Mouse (Mus musculus) kidney, postnatal 10 days (tissue): ENCODE measurements around the gene Rlbp1.
A peak's percentile ranks its signal among the peaks of the same experiment; 100 is the strongest.

Experiments
- DNase-seq: peaks from one replicate; pipeline ENCODE4 v3.0.0; 2021; ENCODE audit warnings: mixed read lengths

The Rlbp1 gene

DNA sequence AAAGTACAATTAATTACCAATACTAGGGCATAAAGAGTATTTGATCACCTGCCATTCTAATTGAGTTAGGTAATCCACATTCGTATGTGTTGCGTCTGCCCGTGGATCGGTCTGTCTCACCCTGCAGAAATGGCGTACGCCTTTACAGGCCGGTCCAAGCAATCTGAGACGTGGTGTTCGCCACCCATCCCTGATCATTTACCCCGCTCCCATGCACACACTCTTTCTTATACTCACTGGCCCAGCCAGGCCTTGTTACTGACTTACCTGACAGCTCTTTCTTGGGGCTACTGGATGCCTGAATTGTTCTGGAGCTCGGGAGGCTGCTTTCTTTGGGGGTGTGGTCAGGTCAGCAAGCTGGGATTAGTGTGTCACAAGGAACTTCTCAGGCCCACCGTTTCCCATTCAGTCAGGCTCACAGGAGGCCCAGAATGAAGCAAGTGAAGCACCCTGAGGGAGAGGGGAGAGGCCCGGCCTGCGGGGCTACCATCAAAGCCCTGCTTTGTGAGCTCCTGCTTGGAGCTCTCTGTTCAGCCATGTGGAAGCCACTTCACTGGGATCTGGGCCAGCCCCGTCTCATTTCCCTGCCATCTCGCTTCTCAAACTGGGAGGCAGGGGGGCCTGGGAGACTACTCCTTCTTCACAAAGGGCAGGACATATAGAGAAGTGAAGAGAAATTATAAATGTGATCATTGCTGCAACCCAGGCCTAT, at the start of gene Rlbp1:
Rlbp1 (minus strand) TSS at position 627 of the 712 bp plus-strand sequence.
- no peak for DNase-seq

DNA sequence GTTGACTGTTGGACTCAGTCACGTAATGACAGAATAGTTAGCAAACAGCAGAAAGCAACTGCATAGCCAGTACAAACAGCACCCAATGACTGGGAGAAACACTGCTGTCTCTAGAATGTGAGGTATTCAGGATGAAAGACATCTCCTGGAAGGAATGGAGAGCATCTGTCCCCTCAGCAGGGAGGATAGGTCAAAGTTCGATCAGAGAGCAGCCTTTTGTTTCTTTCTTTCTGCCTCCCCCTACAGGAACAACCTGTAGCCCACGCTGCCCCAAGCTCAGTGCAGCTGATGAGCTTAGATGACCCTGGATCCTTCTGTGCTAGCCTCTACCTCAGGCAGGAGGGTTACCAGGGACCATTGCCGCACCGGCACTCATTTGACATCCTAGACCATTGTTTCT, 41.4 kb upstream of the Rlbp1 start:
- no peak for DNase-seq

DNA sequence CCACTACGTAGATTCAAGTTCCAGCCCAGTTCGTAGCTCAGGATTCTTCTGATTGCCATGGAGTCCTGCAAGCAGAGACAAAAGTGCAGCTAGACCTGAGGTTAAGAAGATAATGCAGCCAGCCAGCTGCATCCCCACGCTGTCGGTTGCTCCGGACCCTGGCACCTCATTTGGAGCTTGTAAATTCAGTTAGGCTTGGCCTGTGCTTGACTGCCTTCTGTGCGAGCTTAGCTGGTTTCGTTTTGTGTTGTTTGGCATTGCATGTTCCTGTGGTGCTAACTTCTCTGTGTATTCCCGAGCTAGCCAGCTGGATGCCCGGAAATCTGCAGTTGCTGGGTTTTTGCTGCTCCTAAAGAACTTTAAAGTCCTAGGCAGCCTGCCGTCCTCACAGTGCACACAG, 39.0 kb upstream of the Rlbp1 start:
- DNase-seq = no peak

DNA sequence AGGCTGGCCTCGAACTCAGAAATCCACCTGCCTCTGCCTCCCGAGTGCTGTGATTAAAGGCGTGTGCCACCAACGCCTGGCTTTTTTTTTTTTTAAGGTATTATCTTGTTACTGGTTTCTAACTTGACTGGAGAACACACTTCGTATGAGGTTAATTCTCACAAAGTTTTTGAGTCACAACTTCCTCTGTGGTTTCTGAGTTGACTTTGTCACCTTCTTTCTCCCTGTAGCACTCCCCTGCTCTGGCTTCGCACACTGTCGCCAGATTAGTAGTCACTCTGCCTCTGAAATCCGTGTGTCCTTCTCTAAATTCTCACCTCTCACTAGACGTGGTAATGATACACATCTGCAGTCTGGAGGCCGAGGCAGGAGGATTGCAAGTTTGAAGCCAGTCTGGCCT, 36.0 kb upstream of the Rlbp1 start:
- no peak for DNase-seq

DNA sequence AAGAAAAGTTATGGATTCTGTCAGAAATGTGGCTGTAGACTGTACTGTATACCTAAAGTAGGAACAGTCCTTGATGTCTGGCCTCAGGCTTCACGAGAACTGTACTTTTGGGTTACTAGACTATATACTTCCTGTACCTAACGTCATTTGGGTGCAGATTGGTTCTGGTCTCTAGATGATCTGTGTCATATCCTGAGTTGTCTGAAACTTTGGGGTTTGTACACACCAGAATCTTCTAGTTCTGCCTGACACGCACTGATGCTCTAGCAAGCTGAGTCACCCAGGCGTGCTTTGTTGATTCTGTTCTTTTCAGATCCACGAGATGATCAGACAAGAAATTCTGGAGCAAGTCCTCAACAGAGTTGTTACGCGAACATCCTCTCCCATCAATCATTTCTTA, 33.1 kb upstream of the Rlbp1 start:
- no peak for DNase-seq

DNA sequence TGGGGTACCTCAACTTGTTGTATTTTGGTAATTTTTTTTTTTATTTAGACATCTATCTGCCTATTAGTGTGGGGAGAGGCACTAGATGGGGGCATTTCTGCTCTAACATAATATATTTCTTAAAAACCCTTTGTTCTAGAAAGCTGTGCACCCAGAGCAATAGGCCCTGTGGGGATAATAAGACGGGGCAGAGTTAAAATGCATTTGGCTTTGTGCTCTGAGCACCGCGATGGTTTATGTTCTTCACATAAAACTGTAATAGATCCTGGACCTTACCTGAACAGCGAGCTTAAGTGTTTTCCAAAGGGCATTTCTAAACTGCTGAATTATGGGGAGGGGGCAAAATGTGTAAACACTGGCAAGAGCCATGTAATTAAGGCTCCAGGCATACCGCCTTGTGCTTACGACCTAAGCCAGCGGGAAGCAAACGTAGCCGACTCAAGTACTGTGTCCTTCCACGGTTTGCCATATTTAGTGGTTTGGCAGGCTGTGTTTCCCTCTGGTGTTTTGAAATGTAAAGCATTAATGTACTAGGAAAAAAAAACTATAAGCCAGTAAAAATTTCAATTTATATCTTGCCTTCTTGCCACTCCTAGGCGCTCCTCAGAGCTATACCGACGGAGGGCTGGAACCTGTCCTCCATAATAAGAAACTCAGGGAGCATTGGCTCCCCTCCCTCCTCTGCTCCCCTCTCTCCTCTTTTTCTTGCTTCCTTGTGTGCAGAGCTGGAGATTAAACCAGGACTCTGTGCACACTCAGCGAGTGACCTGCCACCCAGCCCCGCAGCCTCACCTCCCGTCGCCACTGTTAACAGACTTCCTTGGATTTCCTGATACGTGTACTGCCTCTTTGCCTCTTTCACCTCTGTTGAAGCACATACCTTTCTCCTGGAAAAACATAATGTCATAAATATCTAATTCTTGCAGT, 27.9 kb upstream of the Rlbp1 start:
- no peak for DNase-seq

DNA sequence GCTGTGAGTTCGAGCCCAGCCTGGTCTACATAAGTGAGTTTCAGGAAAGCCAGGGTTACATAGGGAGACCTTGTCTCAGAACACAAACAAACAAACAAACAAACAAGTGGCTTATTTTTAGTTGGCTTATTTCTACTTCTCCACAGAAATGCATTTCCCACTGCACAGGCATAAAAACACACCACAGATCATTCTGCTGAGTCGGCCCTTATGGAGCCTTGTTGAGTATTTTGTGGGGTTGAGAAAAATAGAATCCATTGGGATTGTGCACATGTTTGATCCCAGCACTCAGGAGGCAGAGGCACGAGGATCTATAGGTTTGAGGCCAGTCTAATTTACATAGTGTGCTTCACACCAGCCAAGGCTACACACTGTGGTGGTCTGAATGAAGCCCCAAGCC, 13.4 kb upstream of the Rlbp1 start:
- DNase-seq = no peak

DNA sequence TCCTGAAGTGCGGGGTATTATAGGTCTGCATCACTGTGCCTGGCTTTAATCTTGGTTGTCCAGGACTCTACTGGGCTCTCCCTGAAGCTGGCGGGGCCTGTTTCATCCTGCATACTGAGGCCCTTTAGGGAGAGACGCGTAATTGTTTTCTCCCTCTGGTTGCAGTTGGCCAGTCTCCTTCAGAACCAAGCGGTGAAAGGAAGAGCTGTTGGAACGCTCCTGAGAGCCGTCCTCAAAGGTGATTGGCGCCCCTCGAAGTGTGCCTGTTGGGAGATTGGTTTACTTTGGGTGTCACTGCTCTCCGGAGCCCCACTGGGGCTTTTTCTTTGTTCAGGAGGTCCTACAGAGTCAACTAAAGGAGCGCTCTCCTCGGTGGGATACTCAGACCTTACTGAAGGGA, 12.1 kb upstream of the Rlbp1 start:
- no peak for DNase-seq

DNA sequence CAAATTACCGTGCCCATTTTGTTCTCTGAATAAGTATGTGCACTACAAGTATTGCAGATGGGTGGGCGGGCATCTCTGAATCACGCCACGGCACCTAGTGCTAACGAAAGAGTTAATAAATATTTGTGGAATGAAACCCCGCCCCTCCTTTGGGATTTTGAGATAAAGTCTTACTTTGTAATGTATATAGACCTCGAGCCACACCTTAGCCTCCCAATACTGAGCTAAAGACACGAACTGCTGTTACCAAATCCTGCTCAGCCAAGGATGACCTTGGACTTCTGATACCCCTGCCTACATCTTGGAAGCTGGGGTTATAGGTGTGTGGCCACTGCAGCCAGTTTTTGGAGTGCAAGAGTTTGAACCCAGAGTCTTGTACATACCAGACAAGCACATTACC, 11.6 kb upstream of the Rlbp1 start:
- DNase-seq = no peak

DNA sequence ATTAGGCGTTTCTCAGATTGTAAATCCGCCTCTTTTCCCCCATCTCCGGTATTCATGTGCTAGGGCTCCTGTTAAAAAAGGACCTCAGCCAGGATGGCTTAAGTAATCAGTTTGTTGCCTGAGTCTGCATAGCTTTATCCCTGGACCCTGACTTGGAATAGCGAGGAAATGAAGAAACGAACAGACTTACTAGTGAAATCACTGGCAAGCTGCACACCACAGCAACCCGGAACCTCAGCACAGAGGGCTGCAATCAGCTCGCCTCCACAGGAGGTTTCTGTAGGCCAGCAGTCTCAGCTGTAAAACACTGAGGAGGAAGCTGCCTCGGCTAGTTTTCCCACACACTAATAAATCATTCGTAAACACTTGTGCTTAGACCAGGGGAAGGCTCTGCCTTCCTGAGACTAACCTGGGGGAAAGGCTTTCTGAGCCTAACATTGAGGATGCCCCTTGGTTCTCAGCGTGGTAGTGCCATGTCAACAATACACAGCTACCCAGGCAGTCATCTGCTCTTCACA, 10.7 kb upstream of the Rlbp1 start:
- no peak for DNase-seq

DNA sequence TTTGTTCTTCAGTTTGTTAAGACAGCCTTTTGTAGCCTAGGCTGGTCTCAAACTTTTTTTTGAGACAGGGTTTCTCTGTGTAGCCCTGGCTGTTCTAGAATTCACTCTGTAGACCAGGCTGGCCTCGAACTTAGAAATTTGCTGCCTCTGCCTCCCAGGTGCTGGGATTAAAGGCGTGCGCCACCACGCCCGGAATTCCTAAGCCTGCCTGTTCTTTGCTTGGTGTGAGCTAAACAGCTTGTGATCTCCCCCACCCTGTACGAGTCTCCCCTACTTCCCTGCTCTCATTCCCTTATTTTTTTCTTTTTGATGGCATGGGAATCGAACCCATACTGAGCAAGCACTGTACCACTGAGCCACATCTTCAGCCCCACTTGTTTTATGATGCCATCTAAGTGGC, 8.3 kb upstream of the Rlbp1 start:
- no peak for DNase-seq

DNA sequence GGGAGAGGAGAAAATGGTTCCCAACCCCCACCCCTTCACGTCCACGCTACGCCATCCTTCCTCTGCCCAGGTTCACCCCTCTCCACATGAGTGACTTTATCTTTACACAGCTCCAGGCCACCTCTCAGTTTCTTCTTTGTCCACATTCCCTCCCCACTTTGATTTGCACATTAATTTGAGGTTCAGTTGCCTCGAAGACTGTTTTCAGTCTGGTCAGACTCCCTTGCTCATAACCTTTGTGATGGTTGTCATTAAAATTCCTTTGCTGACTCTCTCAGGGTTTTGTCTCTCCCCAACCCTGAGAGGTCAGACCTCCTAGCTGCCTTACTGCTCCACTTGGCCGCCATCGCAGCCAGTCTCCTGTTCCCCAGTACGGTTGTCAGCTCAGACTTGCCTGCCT, 7.8 kb upstream of the Rlbp1 start:
- no peak for DNase-seq

DNA sequence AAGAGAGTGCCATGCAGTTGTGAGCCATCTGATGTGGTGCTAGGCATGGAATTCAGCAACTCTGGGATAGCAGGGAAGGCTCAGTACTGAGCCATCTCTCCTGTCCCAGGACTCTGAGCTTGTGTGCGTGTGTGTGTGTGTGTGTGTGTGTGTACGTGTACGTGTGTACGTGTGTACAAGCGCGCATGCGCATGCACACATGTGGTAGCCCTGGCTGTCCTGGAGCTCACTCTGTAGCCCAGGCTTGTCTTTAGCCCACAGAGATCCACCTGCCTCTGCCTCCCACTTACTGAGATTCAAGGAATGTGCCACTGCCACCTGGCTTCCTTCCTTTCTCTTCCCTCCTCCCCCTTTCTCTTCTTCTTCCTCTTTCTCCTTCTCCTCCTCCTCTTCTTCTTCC, 7.1 kb upstream of the Rlbp1 start:
- no peak for DNase-seq

DNA sequence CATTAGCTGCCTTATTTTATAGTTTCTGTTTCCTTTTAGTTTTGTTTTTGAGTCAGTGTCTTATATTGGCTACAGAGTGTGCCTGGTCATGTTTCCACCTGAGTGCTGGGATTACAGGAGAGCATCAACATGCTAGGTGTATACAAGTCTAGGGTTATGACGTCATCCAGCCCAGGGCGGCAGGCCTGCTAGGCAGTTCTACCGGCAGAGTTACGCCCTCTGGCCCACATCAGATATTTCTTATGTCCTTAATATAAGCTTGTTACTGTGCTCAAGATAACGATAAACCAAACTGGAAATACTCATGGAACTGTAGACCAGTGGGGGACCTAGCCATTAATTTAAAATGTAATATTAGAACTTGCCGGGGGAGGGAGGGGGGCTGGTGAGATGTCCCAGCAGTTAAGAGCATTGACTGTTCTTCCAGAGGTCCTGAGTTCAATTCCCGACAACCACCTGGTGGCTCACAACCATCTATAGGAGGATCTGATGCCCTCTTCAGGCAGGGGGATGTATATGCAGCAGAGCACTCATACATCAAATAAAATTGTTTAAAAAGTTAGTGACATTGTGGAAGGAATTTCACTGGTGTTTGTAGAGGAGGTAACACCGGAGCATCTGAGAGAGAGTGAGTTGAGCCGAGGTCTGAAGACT, 6.1 kb upstream of the Rlbp1 start:
- DNase-seq = no peak

DNA sequence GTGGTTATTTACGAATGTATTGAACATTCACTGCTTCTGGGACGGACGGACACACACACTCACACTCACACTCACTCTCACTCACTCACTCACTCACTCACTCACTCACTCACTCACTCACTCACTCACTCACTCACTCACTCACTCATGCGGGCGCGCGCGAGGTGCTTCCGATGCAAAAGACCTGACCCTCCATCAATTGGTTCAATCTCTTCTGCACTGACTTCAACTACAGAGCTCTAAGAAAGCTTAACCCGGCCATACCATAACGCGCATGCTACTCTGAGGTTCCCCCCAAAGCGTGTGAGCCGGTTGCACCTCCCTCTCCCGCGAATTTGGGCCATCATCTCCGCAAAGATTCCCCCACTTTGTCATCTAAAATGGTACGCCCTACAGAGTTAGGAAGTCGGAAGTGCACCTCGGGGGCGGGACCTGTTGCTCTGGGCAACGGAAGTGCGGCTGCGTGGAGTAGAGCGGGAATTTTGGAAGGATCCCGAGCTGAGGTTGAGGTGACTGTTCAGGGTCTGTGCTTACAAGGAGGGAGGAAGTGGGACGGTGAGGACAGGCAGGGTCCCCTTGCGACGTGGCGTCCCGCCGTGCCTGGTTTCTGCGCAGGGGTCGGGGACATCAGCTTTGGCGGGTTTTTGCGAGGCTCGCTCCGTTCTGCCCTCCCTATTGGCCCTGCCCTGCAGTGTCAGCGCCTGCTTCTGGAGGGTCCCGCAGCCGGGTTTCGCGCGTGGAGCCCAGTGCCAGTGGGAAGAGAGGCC, 5.2 kb upstream of the Rlbp1 start, which contains the start of gene Fanci:
Fanci (plus strand) TSS at position 47 of the 767 bp plus-strand sequence.
- DNase-seq = peak; percentile 98

DNA sequence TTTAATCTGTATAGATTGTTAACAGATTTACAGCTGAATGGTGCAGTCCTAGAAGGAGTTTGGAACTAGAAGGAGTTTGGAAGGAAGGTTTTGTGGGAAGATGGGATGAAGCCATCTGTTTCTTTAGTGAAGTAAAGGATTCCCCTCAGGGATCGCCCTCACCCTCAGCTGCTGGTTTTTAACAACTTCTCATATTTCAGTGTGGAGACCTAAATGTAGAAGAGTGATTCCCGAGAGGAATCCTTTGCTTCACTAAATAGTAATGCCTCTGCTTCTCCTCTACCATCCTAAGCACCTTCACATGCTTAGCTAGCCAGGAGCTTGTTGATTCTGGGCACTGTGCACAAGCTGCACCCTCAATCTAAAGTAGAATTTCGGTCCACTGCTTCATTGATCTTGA, 4.6 kb upstream of the Rlbp1 start:
- no peak for DNase-seq

DNA sequence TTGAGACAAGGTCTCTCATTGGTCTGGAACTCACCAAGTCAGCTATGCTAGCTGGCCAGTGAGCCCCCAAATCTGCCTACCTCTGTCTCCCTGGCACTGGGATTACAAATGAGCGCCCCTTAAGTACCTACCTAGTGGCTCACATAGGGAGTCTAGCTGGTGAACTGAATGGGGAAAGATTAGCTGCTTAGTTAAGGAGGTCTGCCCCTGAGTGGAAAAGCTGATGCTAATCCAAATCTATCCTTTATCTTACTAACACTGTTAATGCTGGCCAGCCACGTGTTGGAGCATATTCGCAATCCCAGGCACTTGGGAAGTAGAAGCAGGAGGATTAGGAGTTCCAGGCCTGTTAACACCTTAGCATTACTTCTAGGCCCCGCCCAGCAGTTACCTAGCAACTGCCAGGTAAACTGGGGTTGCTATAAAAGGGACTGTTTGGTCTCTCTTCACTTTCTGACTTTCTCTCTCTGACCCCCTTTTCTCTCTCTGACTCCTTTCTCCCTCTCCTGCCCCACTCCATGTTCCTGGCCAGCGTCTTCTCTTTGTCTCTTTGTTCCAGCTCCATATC, 3.4 kb upstream of the Rlbp1 start:
- DNase-seq = no peak

DNA sequence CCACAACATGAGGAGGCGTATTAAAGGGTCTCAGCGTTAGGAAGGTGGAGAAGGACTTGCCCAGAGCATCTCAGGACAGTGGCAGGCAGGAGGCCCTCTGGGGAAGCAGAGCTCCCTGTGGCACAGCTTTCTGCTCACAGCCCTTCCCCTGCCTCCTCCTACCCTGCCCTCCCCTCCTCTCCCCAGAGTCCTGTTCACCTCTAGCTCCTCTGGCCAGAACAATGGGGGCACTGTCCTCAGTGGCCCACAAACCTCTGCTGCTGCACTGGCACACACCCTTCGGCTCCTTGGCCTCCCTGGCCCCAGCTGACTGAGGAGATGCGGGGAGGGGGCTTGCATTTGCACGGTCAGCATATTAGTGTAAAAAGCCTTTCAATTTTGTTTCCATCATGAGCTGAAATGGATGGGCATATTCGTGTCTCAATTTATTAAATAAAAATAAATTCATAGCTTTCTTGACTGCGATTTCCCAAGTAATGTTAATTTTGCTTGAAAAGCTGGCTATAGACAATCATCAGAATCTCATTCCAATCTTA, 1.9 kb upstream of the Rlbp1 start:
- DNase-seq = no peak

DNA sequence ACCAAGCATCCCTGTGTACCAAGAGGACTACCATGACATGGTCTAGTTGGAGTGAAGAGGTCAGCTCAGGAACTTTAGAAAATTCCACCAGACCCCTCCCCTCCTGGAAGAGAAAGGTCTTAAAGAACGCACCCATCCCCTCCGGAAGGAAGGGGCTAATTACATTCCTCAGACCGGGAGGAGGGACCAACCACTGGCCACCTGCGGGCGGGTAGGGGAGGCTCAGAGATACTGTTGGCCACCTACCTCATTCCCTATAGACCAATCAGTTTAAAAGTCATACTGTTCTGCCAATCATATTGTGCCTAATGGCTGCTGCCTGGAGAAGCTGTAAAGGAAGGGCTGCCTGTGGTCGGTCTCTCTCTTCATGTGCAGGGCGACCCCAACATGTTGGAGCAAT, 1.1 kb upstream of the Rlbp1 start:
- DNase-seq = no peak

DNA sequence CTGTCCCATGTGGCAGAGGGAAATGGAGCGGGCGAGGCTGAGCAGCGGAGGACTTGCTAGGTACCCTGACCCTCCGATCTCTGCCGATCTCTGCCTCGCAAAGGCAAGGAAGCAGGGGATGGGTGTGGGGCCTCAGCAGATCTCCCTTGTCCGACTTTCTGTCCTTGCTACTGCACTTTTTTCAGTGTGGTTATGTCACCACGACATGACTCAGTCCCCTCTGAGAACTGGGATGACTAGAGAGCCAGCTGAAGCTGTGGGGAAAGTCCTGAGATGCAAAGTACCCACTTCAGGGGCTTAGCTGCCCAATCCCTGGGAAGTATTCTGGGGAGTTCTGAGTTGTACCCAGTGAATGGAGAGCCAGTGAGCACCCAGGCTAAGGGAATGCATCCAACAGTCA, 292 bp upstream of the Rlbp1 start:
- no peak for DNase-seq

DNA sequence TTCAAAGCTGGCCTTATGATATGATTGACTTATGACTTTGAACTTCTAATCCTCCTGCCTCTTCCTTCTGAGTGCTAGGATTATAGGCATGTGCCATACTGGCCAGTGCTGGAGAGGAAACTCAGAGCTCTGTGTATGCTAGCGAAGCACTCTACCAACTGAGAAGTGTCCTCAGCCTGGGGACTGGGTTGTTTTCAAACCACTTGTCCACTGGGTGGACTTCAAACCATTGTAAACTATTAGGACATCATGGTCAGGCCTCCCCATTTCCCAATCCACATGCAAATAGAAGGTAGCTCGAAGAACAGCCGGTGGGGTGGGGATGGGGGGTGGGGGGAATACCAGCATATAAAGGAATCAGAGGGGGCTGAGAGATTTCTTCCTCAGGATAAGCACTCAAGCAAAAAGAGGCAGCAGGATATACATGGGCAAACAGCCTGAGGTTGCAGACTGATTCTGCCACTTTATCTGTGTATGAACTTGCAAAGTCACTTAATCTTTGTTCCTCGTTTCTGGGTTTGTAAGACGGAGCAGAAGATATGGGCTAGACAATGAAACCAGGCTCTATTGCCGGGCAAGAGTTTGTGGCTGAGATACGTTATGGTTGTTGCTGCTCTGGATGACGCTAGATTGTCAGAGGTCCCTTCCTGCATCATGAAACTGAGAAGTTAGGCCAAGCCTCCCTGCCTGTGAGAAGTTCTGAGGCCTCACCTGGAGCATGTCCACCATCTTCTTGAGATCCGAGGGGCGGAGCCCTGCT, 10.2 kb downstream of the Rlbp1 start:
- DNase-seq = no peak
